Mouse (Mus musculus) megakaryocyte, embryonic 14.5 days (primary cell): ENCODE measurements around the gene Eri3.

Experiments
- FLI1 ChIP-seq: IDR thresholded peaks from 2 replicates; pipeline ENCODE4 v1.6.1; 2012; ENCODE audit warnings: low read length, inconsistent platforms, mixed read lengths
- GATA1 ChIP-seq: IDR thresholded peaks from 3 replicates; pipeline ENCODE4 v1.6.1; 2012; ENCODE audit warnings: mixed read lengths, low read length, inconsistent platforms, borderline replicate concordance

DNA sequence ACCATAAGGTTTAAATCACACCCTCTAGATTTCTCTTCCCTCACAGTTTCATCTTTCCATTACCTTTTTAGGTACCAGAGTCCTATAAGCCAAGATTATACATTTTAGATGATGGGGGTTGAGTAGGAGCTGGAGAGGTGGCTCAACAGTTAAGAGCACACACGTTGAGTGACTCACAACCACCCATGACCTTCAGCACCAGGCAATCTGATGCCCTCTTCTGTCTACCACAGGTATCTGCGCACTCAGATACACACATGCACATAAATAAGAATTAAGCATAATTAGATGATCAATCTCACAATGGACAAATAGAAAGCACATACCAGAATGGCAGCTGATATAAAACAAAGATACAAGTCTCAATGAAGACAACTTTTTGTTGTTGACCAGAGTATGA, 28.8 kb upstream of the Eri3 start:
- TF ChIP-seq GATA1: no peak
- no peak for TF ChIP-seq FLI1
